Mouse (Mus musculus): ENCODE results near the gene Plekhb2. TPM values are rescaled to one million over a fixed set of nuclear protein-coding genes. Genes with fewer than 3 reads are reported as not detected.

The Plekhb2 gene
- total RNA-seq, 2 experiments from 2014 or later, result 224 to 237 TPM

- intact Hi-C loops (cut with DNase I), result no loop called here
- no peak for DNase-seq (ENCODE audit: extremely low spot score in 1 of 2, low spot score in 2 of 2)
Observed at GRCm38 (mm10) chr1:34860205-34860604, 10.4 kb downstream of the Plekhb2 start.

DNA sequence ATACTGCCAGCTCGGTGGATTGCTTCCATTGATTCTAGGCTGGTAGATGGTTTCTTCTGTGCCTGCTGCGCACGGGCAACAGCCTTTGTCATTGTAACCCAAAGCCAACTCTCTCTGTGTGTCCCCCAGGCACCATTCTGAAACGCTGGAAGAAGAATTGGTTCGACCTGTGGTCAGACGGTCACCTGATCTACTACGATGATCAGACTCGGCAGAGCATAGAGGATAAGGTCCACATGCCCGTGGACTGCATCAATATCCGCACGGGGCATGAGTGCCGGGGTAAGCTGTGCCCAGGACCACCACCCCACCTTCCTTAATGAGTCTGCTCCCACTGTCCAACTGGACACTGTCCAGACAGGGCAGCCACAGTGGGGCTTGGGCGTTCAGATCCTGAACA lies 13.1 kb downstream of the Plekhb2 start:
- intact Hi-C loops (cut with DNase I), result no loop called here
- DNase-seq (ENCODE audit: extremely low spot score in 1 of 2, low spot score in 2 of 2), result no peak

DNA sequence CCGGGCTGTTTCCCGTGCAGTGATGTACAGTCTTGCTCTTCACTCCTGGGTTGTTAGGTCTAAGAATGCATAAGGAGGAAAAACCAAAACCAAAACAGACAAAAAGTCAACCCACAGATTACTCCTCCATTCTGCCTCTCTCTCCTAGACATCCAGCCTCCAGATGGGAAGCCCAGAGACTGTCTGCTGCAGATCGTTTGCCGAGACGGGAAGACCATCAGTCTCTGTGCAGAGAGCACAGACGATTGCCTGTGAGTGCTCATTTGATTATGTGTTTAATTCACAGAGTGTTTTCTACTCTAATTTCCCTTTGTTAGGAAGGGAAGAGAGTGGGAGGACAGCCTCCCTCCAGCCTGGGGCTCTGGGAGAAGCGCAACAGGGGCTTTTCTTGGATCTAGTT lies 13.5 kb downstream of the Plekhb2 start:
- DNase-seq (ENCODE audit: extremely low spot score in 1 of 2, low spot score in 2 of 2), result no peak
- intact Hi-C loops (cut with DNase I), result no loop called here

DNA sequence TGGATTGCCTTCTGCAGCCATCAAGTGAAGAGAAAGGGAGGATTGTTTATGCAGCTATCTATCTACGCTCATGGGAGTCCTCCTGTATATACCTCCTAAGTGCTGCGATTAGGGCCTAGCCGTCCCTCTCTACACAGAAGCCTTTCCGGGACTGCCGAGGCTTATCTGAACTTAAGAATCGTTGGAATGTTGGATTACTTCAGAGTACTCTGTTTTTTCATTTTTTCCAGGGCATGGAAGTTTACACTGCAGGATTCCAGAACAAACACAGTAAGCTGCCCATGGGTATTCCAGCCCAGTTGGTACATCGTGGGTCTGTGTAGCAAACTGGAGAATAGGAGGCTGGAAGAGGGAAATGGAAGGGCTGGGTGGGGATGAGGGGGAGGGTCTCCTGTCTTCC lies 14.5 kb downstream of the Plekhb2 start:
- intact Hi-C loops (cut with DNase I), result no loop called here
- DNase-seq (ENCODE audit: extremely low spot score in 1 of 2, low spot score in 2 of 2), result no peak

DNA sequence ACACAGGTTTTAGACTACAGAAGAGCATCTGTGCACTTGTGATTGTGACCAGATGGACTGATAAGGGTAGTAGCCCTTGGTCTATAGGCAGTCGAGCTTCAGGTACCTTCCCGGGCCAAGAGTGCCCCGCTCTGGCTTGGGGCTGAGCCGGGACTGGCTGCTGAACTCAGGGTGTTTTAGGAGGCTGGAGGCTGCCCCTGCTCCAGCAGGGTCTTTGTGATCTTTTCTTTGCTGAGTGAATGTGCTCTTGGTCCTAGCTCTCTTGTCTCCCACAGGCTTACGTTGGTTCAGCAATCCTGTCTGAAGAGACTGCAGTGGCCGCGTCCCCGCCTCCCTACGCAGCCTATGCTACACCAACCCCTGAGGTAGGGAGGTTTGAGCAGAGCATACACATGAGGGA lies 16.1 kb downstream of the Plekhb2 start:
- no peak for DNase-seq (ENCODE audit: extremely low spot score in 1 of 2, low spot score in 2 of 2)

DNA sequence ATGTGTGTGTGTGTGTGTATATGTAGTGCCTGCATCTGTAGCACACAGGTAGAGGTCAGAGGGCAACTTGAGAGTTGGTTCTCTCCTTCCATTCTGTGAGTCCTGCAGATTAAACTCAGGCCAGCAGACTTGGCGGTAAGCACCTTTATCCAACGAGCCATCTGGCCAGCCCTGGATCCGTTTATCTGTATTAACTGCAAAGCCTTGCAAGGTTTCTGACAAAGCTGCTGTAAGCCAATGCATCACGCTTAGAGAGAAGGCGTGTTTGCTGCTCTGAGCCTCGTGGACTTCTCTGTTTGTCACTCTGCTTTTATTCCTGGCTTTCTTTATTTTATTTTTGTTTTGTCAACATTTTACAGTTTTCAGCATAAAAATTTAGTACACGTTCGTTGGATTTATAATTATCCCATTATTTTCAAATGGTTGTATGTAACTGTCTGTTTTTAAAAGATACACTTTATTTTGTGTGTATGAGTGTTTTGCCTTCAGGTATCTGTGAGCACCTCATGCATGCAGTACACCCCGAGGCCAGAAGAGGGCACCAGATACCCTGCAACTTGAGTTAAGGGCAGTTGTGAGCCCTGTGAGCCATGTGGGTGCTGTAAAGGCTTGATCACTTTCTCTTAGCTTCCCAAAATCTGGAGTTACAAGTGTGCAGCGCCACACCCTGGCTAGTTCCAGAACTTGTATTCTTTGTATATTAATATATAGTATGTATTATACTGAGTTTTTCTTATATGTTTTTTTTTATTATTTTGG lies 17.2 kb downstream of the Plekhb2 start:
- DNase-seq (ENCODE audit: extremely low spot score in 1 of 2, low spot score in 2 of 2), result peak; percentile 85 to 90
- intact Hi-C loops (cut with DNase I), result no loop called here

More for the DNA sequence above, 16.1 kb downstream of the Plekhb2 start:
- intact Hi-C loops (cut with DNase I), result no loop called here

GRCm38 (mm10) chr1:34867574-34867955 lies 17.8 kb downstream of the Plekhb2 start:
- DNase-seq (ENCODE audit: extremely low spot score in 1 of 2, low spot score in 2 of 2), result no peak
- intact Hi-C loops (cut with DNase I), result no loop called here

GRCm38 (mm10) chr1:34868391-34868790 lies 18.6 kb downstream of the Plekhb2 start:
- DNase-seq (ENCODE audit: extremely low spot score in 1 of 2, low spot score in 2 of 2), result no peak
- intact Hi-C loops (cut with DNase I), result no loop called here

GRCm38 (mm10) chr1:34869231-34869630 lies 19.5 kb downstream of the Plekhb2 start:
- intact Hi-C loops (cut with DNase I), result no loop called here

GRCm38 (mm10) chr1:34871170-34871569 lies 21.4 kb downstream of the Plekhb2 start:
- no peak for DNase-seq (ENCODE audit: extremely low spot score in 1 of 2, low spot score in 2 of 2)
- intact Hi-C loops (cut with DNase I), result no loop called here

More at GRCm38 (mm10) chr1:34869231-34869630, 19.5 kb downstream of the Plekhb2 start:
- DNase-seq (ENCODE audit: extremely low spot score in 1 of 2, low spot score in 2 of 2), result no peak

- no peak for DNase-seq (ENCODE audit: extremely low spot score in 1 of 2, low spot score in 2 of 2)
- intact Hi-C loops (cut with DNase I), result no loop called here
Observed at GRCm38 (mm10) chr1:34873551-34873950, 23.8 kb downstream of the Plekhb2 start.

DNA sequence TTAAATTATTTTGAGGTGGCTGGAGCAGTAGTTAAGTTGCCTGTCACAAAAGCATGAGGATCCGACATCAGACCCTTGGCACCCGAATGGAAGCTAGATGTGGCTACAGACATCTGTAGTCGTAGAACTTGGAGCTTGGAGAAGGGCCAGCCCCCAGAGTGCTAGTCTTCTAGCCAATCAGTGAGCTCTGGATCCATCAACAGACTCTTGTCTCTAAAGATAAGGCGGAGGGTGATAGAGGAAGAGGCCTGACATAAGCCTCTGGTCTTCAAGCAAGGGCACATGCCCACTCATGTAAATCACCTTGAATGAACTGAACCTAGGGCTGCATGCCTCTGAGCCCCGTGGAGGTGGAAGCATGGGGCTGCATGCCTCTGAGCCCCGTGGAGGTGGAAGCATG lies 29.8 kb downstream of the Plekhb2 start:
- no peak for DNase-seq (ENCODE audit: extremely low spot score in 1 of 2, low spot score in 2 of 2)
- intact Hi-C loops (cut with DNase I), result no loop called here

DNA sequence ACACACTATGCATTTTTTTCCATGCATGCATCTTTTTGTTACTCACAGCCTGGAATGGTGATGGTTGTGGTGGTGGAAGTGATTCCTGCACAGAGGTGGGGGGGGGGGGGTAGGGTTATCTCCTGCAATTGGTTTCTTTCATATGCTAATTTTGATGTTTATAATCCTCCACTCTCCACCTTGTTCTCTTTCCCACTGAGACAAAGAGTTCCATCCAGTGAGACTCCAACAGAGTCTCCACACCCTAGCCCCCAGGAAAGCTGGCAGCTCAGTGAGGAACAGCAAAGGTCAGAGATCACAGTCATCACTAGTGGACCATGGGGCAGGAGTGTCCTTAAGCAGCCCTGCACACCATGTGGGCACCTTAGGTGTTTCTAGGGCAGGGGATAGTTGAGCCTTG lies 34.0 kb downstream of the Plekhb2 start:
- DNase-seq (ENCODE audit: extremely low spot score in 1 of 2, low spot score in 2 of 2), result no peak
- intact Hi-C loops (cut with DNase I), result no loop called here

DNA sequence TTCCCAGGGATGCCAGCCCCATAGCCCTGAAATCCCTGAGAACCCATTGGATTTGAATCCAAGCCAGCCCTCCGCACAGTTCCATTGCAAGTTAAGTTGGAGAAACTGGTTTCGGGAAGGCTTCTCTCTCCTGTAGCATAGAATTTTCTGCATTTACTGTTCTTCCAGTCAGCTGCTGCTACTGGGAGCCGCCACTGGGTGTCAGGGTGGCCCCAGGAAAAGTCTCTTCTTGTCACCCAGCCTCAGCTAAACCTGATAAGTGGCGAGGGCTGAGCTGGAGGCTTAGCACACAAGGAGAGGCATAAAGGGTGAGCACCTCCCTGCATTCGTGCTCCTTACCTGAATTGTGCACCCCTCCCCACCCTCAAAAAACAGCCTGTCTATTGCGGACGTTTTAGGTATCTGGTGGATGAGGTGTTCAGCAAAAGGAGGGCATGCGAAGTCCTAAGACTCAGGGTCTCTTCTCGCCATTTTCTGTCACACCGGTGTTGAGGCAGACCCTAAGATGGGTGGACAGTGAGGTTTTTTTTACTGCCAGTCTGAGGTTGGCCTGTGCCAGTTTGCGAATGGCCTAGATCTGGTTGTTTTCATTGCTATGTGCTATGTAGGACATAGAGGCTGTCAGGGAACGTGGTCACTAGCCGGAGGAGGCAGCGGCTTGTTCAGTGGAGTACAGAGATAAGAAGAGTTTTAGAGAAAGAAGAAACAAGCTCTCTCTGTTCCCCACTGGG lies 41.9 kb downstream of the Plekhb2 start:
- DNase-seq (ENCODE audit: extremely low spot score in 1 of 2, low spot score in 2 of 2), result peak; percentile 62 to 77
- intact Hi-C loops (cut with DNase I), result loop anchor here (5.0 to 10.0 kb wide), 5 partner anchors 493 to 1363 kb away; partner anchors contain the start of gene Hs6st1

DNA sequence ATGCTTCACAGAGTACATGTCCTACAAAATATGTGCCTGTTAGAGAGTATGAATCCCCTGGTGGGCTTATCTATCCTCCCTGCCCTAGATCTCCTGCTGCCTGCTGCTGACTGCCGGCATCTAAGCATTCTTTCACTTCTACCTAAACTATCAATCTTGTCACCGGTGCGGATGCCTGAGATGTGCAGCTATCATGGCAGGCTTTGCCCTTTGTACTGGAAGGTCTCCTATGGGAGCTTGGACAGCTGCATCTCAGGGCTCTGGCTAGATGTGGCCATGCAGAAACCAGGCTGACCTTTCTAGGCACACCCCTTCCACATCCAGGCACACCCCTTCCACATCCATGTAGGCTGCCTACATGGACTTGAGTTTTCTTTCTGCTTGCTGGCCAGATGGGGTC lies 42.7 kb downstream of the Plekhb2 start:
- intact Hi-C loops (cut with DNase I), result loop anchor here (5.0 to 10.0 kb wide), 5 partner anchors 492 to 1362 kb away; partner anchors contain the start of gene Hs6st1

DNA sequence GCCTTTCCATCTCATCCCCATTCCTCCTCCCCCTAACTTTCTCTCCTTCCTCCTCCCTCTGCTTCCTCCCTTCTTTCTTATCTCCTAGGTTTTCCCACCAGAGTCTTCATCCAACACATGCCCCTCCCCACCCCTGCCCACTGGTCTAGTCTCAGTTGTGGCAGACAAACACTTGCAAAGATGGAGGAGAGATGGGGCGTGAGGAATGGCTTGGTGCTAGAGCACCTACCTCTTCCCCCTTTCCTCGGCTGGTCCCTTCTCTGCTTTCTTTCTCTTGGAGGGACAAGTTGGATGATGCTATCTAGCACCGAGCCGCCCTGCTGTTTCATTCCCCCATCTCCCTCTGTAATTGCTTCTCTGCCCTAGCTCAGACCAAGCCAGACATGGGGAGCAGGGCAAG lies 43.6 kb downstream of the Plekhb2 start:
- intact Hi-C loops (cut with DNase I), result loop anchor here (5.0 to 10.0 kb wide), 5 partner anchors 491 to 1361 kb away; partner anchors contain the start of gene Hs6st1
- no peak for DNase-seq (ENCODE audit: extremely low spot score in 1 of 2, low spot score in 2 of 2)

More for the DNA sequence above, 42.7 kb downstream of the Plekhb2 start:
- DNase-seq (ENCODE audit: extremely low spot score in 1 of 2, low spot score in 2 of 2), result no peak

GRCm38 (mm10) chr1:34893831-34894230 lies 44.1 kb downstream of the Plekhb2 start:
- DNase-seq (ENCODE audit: extremely low spot score in 1 of 2, low spot score in 2 of 2), result no peak
- intact Hi-C loops (cut with DNase I), result loop anchor here (5.0 to 10.0 kb wide), 5 partner anchors 491 to 1361 kb away; partner anchors contain the start of gene Hs6st1

DNA sequence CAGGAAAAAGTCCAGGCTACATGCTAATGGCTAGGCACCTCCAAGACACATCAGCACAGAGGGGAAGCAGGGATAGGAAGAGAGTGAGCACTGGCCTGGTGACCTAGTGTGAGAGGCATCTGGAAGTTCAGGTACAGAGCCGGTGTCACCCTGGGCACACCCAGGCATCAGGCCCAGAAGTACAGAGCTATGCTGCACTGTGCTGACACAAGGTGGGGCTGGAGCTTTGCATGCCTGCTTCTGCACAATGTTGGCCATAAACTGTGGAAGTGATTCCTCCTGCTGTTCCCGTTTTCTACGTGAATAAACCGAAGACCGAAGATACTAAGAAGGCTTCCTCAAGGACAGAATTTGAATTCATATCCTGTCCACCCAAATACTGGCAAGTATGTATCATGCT lies 46.3 kb downstream of the Plekhb2 start:
- intact Hi-C loops (cut with DNase I), result loop anchor here (10.0 kb wide), 2 partner anchors 489 to 1359 kb away; no protein-coding TSS in a partner anchor
- peak in 1 of 2 experiments; percentile 34 for DNase-seq (ENCODE audit: extremely low spot score in 1 of 2, low spot score in 2 of 2)

DNA sequence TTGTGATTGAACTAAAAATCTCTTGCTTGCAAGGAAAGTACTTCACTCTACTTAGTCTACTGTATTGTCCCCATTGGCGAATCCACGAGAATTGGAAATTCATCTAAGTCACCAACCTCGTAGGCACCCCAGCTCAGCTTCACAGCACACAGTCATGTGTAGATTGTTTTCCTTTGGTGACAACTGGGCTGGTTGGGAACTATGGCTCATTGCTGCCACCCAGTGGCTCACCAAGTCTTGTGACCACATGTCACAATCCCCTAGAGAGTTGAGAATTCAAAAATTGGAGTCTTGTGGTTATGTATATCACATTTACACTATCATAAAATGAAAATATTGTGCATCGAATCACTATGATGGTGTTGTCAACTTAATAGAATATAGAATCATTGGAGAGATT lies 47.1 kb downstream of the Plekhb2 start:
- intact Hi-C loops (cut with DNase I), result loop anchor here (10.0 kb wide), 2 partner anchors 488 to 1358 kb away; no protein-coding TSS in a partner anchor
- DNase-seq (ENCODE audit: extremely low spot score in 1 of 2, low spot score in 2 of 2), result peak in 1 of 2 experiments; percentile 63

DNA sequence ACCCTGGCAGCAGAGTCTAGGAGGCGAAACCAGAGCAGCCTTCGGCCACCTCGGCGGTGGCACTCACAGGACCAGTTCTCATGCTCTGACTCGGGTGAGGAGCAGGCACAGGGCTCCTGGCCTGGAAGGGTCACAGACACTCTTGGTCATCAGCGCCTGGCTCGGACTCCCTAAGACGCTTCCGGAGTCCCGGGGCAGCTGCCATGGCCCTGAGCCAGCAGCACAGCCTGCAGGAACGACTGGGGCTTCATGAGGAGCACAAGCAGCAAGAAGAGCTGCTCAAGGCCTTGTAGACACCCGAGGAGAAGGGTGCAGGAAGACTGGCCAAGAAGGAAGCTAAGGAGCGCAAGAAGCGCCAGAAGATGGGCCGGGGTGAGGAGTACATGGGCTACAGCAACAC lies 78.9 kb downstream of the Plekhb2 start:
- intact Hi-C loops (cut with DNase I), result no loop called here
- DNase-seq (ENCODE audit: extremely low spot score in 1 of 2, low spot score in 2 of 2), result no peak
